Mouse (Mus musculus) heart, postnatal 0 days (tissue): ENCODE measurements around the gene Phc1. TPM values are rescaled to one million over a fixed set of nuclear protein-coding genes. Genes with fewer than 3 reads are reported as not detected.
"Not testable (repeated sequence)": the region's sequence is repeated elsewhere in the genome, so short reads cannot be mapped to it uniquely, and the experiment has no call there.

Experiments
- ATAC-seq: fragments of 200-750 bp; cut with Nextera tagmentation; 2 replicates; pipeline ENCODE4 v1.8.0; 2017; ENCODE audit warnings: low read depth, moderate number of reproducible peaks, moderate library complexity; ENCODE audit not compliant: insufficient read depth
- DNase-seq: peaks from one replicate; pipeline ENCODE4 v3.0.0-alpha.2; 2016; ENCODE audit warnings: low spot score
- H3K27ac ChIP-seq: fragments of 300-500 bp; sonication (generic); 2 replicates; pipeline ENCODE4 v1.5.1; 2014; ENCODE audit warnings: low read depth, mild to moderate bottlenecking
- H3K27me3 ChIP-seq: fragments of 300-500 bp; sonication (generic); 2 replicates; pipeline ENCODE4 v1.6.1; 2014; ENCODE audit warnings: low read length, mixed read lengths; ENCODE audit not compliant: control insufficient read depth, insufficient read depth
- H3K36me3 ChIP-seq: fragments of 300-500 bp; sonication (generic); replicated peaks from 2 replicates; pipeline ENCODE4 v1.6.1; 2014; ENCODE audit warnings: low read length, mixed read lengths; ENCODE audit not compliant: control insufficient read depth, insufficient read depth
- H3K4me1 ChIP-seq: fragments of 300-500 bp; sonication (generic); 2 replicates; pipeline ENCODE4 v1.6.1; 2014; ENCODE audit warnings: antibody characterized with exemption; ENCODE audit not compliant: control insufficient read depth, insufficient read depth
- H3K4me2 ChIP-seq: fragments of 300-500 bp; sonication (generic); 2 replicates; pipeline ENCODE4 v1.6.1; 2014; ENCODE audit warnings: low read depth, mild to moderate bottlenecking, low read length, moderate library complexity
- H3K4me3 ChIP-seq: fragments of 300-500 bp; sonication (generic); 2 replicates; pipeline ENCODE4 v1.5.1; 2014; ENCODE audit warnings: low read depth, low read length
- H3K9ac ChIP-seq: fragments of 300-500 bp; sonication (generic); replicated peaks from 2 replicates; pipeline ENCODE4 v1.6.1; 2014; ENCODE audit warnings: low read depth, low read length, mixed read lengths
- H3K9me3 ChIP-seq: fragments of 300-500 bp; sonication (generic); replicated peaks from 2 replicates; pipeline ENCODE4 v1.6.1; 2016; ENCODE audit warnings: low read length; ENCODE audit not compliant: control insufficient read depth
- CTCF ChIP-seq: IDR thresholded peaks from 2 replicates; pipeline ENCODE4 v1.5.1; 2016; ENCODE audit warnings: antibody characterized with exemption, control low read depth, low read depth
- EP300 ChIP-seq: IDR thresholded peaks from 2 replicates; pipeline ENCODE4 v1.6.1; 2016; ENCODE audit warnings: antibody characterized with exemption, low read depth
- WGBS: fragments of 180-500 bp; shearing (Covaris S2); extraction: QIAGEN DNeasy Blood & Tissue Kit; methylation state at CpG from one replicate; pipeline ENCODE4 v1.1.7; 2014; 5-methylcytosine and 5-hydroxymethylcytosine counted together
- polyA plus RNA-seq: library from polyadenylated mRNA; unstranded; fragments of >200 nt; fragmentation: Nextera tagmentation; extraction: Ambion mirVana; gene quantifications from 2 replicates; pipeline ENCODE4 v1.2.1, GENCODE M21; 2015
- total RNA-seq: library from RNA; depleted of rRNA; stranded (reverse); fragments of >200 nt; gene quantifications from 2 replicates; pipeline ENCODE4 v1.2.3, GENCODE M21; 2014; ENCODE audit warnings: low replicate concordance; rRNA removed

The Phc1 gene
- total RNA-seq (19.6 TPM in 2 replicates), polyA plus RNA-seq (4.3 and 4.6 TPM in 2 replicates)

- H3K4me2 ChIP-seq, result peak within 1 kb of the TSS; percentile 83
- H3K4me3 ChIP-seq, result peak within 1 kb of the TSS; percentile 91
- H3K9ac ChIP-seq, result peak within 1 kb of the TSS; percentile 73
- H3K4me1 ChIP-seq, result peaks cover 14% of the 10 kb centered on the region
- ATAC-seq (0 out of 2 replicates have a peak, but pooled peaks have one; percentile 12), DNase-seq (peak; percentile 41)
- 3% methylated on average over 17 of the region's 17 CpGs for WGBS
- no peaks in the 10 kb centered on the region for H3K9me3 ChIP-seq
- peak within 1 kb of the TSS; percentile 77 for H3K27ac ChIP-seq
- TF ChIP-seq EP300, result no peak
- no peaks in the 10 kb centered on the region for H3K27me3 ChIP-seq
- H3K36me3 ChIP-seq, result no peaks in the 10 kb centered on the region
Observed at GRCm38 (mm10) chr6:122340349-122341000, at the start of gene Phc1. Gene Phc1 (minus strand): TSS chr6:122340561.

GRCm38 (mm10) chr6:122389986-122390385, 49.6 kb upstream of the Phc1 start:
- H3K9me3 ChIP-seq, H3K9ac ChIP-seq, ATAC-seq, H3K36me3 ChIP-seq, H3K4me2 ChIP-seq, H3K27ac ChIP-seq, DNase-seq, H3K4me3 ChIP-seq, H3K27me3 ChIP-seq: not testable (repeated sequence)
- peaks cover 12% of the 10 kb centered on the region for H3K4me1 ChIP-seq
- 73% methylated on average over 3 of the region's 3 CpGs for WGBS

- H3K27me3 ChIP-seq, DNase-seq, H3K9ac ChIP-seq, H3K4me2 ChIP-seq, H3K9me3 ChIP-seq, ATAC-seq, H3K4me1 ChIP-seq, H3K36me3 ChIP-seq, H3K27ac ChIP-seq, H3K4me3 ChIP-seq: not testable (repeated sequence)
- 72% methylated on average over 12 of the region's 12 CpGs for WGBS
Observed at GRCm38 (mm10) chr6:122387177-122388028, 47.0 kb upstream of the Phc1 start.

DNA sequence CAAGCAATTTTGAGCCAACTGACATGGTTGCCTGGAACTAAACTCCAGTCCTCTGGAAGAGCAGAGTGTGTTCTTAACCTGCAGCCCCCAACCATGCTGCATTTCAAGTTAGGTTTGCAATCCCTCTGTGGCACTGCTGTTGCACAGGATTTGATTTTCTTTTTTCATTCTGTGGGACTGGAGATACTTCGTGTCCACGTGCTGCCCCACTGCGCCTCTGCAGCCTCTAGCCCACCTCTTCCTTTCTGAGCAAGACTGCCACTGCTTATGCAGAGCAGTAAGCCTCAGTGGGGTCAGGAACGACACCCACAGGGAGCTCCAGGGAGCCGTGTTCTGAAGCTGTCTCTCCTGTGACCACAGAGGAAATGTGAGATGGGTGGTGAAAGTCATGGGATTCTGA, 45.4 kb upstream of the Phc1 start:
- Histone ChIP-seq H3K4me1 (no peaks in the 10 kb centered on the region), H3K4me3 (no peak overlapping the region), H3K27ac (no peak overlapping the region), H3K9ac (no peak overlapping the region), H3K36me3 (no peaks in the 10 kb centered on the region), H3K9me3 (no peaks in the 10 kb centered on the region), H3K27me3 (no peaks in the 10 kb centered on the region), H3K4me2 (no peak overlapping the region)
- DNase-seq (no peak), ATAC-seq (no peak)
- TF ChIP-seq CTCF (no peak), EP300 (no peak)
- 58% methylated on average over 5 of the region's 5 CpGs for WGBS

GRCm38 (mm10) chr6:122384886-122385285, 44.5 kb upstream of the Phc1 start:
- ATAC-seq, result no peak
- Histone ChIP-seq H3K27me3 (no peaks in the 10 kb centered on the region), H3K9me3 (no peaks in the 10 kb centered on the region), H3K4me2 (no peak overlapping the region), H3K9ac (no peak overlapping the region), H3K36me3 (no peaks in the 10 kb centered on the region), H3K4me3 (no peak overlapping the region), H3K27ac (no peak overlapping the region), H3K4me1 (no peaks in the 10 kb centered on the region)
- TF ChIP-seq EP300 (no peak), CTCF (no peak)
- WGBS, result 56% methylated on average over 13 of the region's 13 CpGs
- no peak for DNase-seq

- no peak for TF ChIP-seq EP300
- TF ChIP-seq CTCF, result no peak
Observed at GRCm38 (mm10) chr6:122383211-122383610, 42.9 kb upstream of the Phc1 start.

More at GRCm38 (mm10) chr6:122383211-122383610, 42.9 kb upstream of the Phc1 start:
- Histone ChIP-seq H3K9ac (no peak overlapping the region), H3K36me3 (no peaks in the 10 kb centered on the region), H3K4me2 (no peak overlapping the region), H3K27me3 (no peaks in the 10 kb centered on the region), H3K9me3 (no peaks in the 10 kb centered on the region), H3K4me3 (no peak overlapping the region), H3K27ac (no peak overlapping the region), H3K4me1 (no peaks in the 10 kb centered on the region)
- DNase-seq, result no peak
- 61% methylated on average over 5 of the region's 5 CpGs for WGBS
- no peak for ATAC-seq
